Mouse (Mus musculus): ENCODE results near the gene Sobp.

DNA sequence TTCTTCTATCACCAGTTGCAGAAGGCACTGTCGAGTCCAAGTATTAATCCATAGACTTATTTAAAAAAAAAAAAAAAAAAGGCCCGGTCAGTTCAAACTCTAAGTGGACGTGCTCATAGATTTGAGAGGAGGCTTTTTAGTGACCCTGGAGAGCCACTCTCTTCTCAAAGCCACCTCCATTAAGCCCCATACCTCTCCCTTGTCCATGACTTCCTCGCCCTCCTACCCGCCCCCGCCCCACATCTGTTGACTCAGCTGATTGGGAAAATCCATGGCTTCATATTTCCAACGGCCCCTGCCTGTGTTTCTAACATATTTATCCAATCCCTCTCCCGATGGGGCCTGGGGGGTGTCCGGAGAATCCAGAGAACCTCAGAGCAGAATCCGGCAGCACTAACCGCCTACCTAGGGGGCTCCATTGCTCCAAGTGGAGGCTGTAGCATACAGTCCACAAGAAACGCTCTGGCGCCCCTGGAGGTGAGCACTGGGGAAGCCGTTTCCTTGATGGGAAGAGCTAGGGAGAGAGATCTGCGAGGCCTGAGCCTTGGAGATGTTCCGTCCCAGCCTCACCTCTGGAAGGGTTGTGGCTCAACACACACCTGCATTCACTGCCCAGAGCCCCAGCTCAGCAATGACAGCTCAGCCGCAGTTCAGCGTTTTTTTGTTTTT is 201.7 kb downstream of the Sobp start:
- TF ChIP-seq HCFC1 (IDR thresholded peaks at IDR 0.05; ENCODE audit: borderline replicate concordance, insufficient read depth, low read length) (peak; percentile 46; the same call in 1 of the 2 replicates), ZC3H11A (IDR thresholded peaks at IDR 0.05; ENCODE audit: borderline replicate concordance, low read depth, low read length) (peak; percentile 29; the same call in 1 of the 2 replicates), CHD2 (IDR thresholded peaks at IDR 0.05; ENCODE audit: low read depth, low read length) (no peak)
